Mouse (Mus musculus): ENCODE results near the gene Tnr.

GRCm38 (mm10) chr1:159596640-159597039 is 73.1 kb downstream of the Tnr start:
- TF ChIP-seq CTCF (IDR thresholded peaks at IDR 0.05; ENCODE audit: low read depth, low read length) (no peak), POLR2A (IDR thresholded peaks at IDR 0.05; ENCODE audit: extremely low read depth, insufficient read depth, low read length) (no peak)

Data from liver, adult 2 months (tissue).